Comparison of ENCODE assay signal across 25 mouse cellular contexts in the genomic region with DNA sequence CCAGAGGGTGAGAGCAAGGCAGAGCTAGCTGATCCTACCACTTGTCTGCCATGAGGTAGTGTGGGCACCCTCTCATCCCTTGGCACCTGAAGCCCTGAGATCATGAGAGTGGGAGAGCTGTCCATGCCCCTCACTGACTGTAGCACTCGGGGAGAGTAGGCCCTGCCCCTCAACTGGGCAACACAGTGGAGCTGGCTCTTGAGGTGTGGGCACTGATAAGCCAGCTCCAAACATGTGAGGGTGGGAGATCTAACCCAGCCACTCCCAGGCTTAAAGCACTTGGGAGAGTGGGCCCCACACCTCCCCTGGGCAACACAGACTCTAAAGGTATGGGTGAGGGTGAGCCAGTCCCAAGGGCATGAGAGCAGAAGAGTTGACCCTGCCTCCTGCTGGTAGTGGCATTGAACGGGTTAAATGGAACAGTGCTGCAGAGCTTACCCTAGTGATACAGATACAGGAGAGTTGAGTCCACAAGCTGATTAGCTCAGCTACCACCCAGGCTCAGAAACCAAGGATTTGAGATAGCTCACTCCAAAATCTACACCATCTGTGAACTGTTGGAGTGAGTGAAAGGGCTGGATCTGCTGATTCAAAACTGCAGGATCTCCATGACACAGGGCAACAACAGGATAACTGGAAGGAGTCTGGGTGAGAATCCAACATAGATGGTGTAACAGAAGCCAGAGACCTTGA.
A peak's percentile ranks its signal among the peaks of the same experiment; 100 is the strongest.
DNase-seq lines count a peak whose midpoint lies in the region; ATAC-seq and TF ChIP-seq lines count a peak whose summit lies in the region.
"Had no signal": no experiment of that assay in that cellular context is flagged by ENCODE, and none has a peak within 500 bp of the region (broad histone marks: within the 10 kb centered on the region; RNA-seq: fewer than 3 reads in every experiment).

No protein-coding gene starts in this region.

- no peak overlapping the region for H3K27ac ChIP-seq in liver, embryonic 14.5 days
- H3K27ac ChIP-seq in forebrain, postnatal 0 days (ENCODE audit: low read depth, low read length): no peak overlapping the region
- H3K27ac ChIP-seq: embryonic facial prominence, embryonic 10.5 days; forebrain, embryonic 13.5 days; layer of hippocampus, adult 2 months had no signal

- H3K4me3 ChIP-seq in megakaryocyte, embryonic 14.5 days (replicated peaks): peak overlapping the region; percentile 36
- H3K4me3 ChIP-seq in liver, embryonic 14.5 days (ENCODE audit: insufficient read depth in 1 of 2, low read depth in 2 of 2, low read length in 2 of 2): no peak overlapping the region
- no peak overlapping the region for H3K4me3 ChIP-seq in forebrain, postnatal 0 days (ENCODE audit: low read depth, low read length)
- H3K4me3 ChIP-seq: embryonic facial prominence, embryonic 10.5 days; forebrain, embryonic 13.5 days; layer of hippocampus, adult 2 months had no signal

- no peak for ATAC-seq in megakaryocyte, adult 5-6 weeks (ENCODE audit: poor library complexity, severe bottlenecking)
- peak; percentile 45; the same call in 1 of the 2 replicates for ATAC-seq in erythroid progenitor cell, adult 5-6 weeks (replicated peaks; ENCODE audit: low FRiP score, poor library complexity, severe bottlenecking)
- peak; percentile 88 for ATAC-seq in liver, embryonic 14.5 days (ENCODE audit: insufficient read depth)
- ATAC-seq in neutrophil, adult 5-6 weeks (ENCODE audit: extremely low read depth, insufficient number of reproducible peaks, low FRiP score, poor library complexity, severe bottlenecking): 0 out of 2 replicates have a peak, but pooled peaks have one; percentile 16
- ATAC-seq in forebrain, postnatal 0 days: no peak
- ATAC-seq: forebrain, embryonic 13.5 days; midbrain, embryonic 16.5 days had no signal

- H3K9ac ChIP-seq in liver, embryonic 14.5 days (replicated peaks): no peak overlapping the region
- no peak overlapping the region for H3K9ac ChIP-seq in forebrain, postnatal 0 days
- H3K9ac ChIP-seq: forebrain, embryonic 13.5 days had no signal

- DNase-seq in liver, embryonic 14.5 days (ENCODE audit: low read depth in 3 of 3, low spot score in 3 of 3): no peak
- DNase-seq in neural tube, embryonic 10.5 days (ENCODE audit: extremely low spot score, low spot score): no peak
- no peak for DNase-seq in urinary bladder, adult 2 months (ENCODE audit: low spot score)
- no peak for DNase-seq in forebrain, postnatal 0 days
- DNase-seq: adrenal gland, postnatal 14 days; cerebellum, adult 2 months; cerebellum, postnatal 36 days; gastrocnemius, postnatal 25 days; kidney, adult 18-20 months; kidney, postnatal 14 days; layer of hippocampus, postnatal 36 days; left cerebral cortex, postnatal 4 days; lung, adult 2 months; lung, postnatal 4 days; right cerebral cortex, adult 18-20 months; thymus, adult 18-20 months; thymus, postnatal 4 days had no signal

- 0 out of 2 replicates have a peak, but pooled peaks have one; percentile 22 for TF ChIP-seq EP300 in liver, embryonic 14.5 days (IDR thresholded peaks at IDR 0.05; ENCODE audit: low read depth)

- no peaks in the 10 kb centered on the region for H3K36me3 ChIP-seq in megakaryocyte, embryonic 14.5 days (replicated peaks; ENCODE audit: low read length)
- no peaks in the 10 kb centered on the region for H3K36me3 ChIP-seq in liver, embryonic 14.5 days (replicated peaks; ENCODE audit: control insufficient read depth, insufficient read depth, low read depth)
- H3K36me3 ChIP-seq in forebrain, postnatal 0 days (ENCODE audit: insufficient read depth): no peaks in the 10 kb centered on the region
- H3K36me3 ChIP-seq: embryonic facial prominence, embryonic 10.5 days had no signal

- 19% methylated on average over 2 of the region's 2 CpGs for WGBS in liver, embryonic 14.5 days (ENCODE audit: insufficient replicate concordance)
- WGBS in forebrain, postnatal 0 days: 87% methylated on average over 2 of the region's 2 CpGs

- H3K4me2 ChIP-seq in liver, embryonic 14.5 days (ENCODE audit: low read depth): peak overlapping the region; percentile 23; the same call in 1 of the 2 replicates
- no peak overlapping the region for H3K4me2 ChIP-seq in forebrain, postnatal 0 days (ENCODE audit: low read depth)
- H3K4me2 ChIP-seq: forebrain, embryonic 13.5 days had no signal

- peaks cover 2% of the 10 kb centered on the region for H3K27me3 ChIP-seq in megakaryocyte, embryonic 14.5 days (replicated peaks)
- H3K27me3 ChIP-seq in liver, embryonic 14.5 days (ENCODE audit: control insufficient read depth, insufficient read depth, low read length): no peaks in the 10 kb centered on the region; the same call in 1 of the 2 replicates
- H3K27me3 ChIP-seq in forebrain, postnatal 0 days (ENCODE audit: insufficient read depth, low read length): no peaks in the 10 kb centered on the region
- H3K27me3 ChIP-seq: forebrain, embryonic 13.5 days had no signal

- TF ChIP-seq CTCF in liver, embryonic 14.5 days (IDR thresholded peaks at IDR 0.05; ENCODE audit: low read depth): no peak
- TF ChIP-seq CTCF in forebrain, postnatal 0 days (IDR thresholded peaks at IDR 0.05; ENCODE audit: low read depth): no peak

- no peaks in the 10 kb centered on the region for H3K9me3 ChIP-seq in megakaryocyte, embryonic 14.5 days
- H3K9me3 ChIP-seq in liver, embryonic 14.5 days (ENCODE audit: control insufficient read depth, low read length): no peaks in the 10 kb centered on the region
- no peaks in the 10 kb centered on the region for H3K9me3 ChIP-seq in forebrain, postnatal 0 days (ENCODE audit: low read length)
- H3K9me3 ChIP-seq: embryonic facial prominence, embryonic 10.5 days; forebrain, embryonic 13.5 days had no signal

- H3K4me1 ChIP-seq in megakaryocyte, embryonic 14.5 days: peaks cover 19% of the 10 kb centered on the region
- peaks cover 9 to 15% of the 10 kb centered on the region in 2 experiments for H3K4me1 ChIP-seq in liver, embryonic 14.5 days (replicated peaks; ENCODE audit: control insufficient read depth in 2 of 2, insufficient read depth in 2 of 2, low read length in 1 of 2)
- no peaks in the 10 kb centered on the region for H3K4me1 ChIP-seq in forebrain, postnatal 0 days (ENCODE audit: insufficient read depth)
- H3K4me1 ChIP-seq: embryonic facial prominence, embryonic 10.5 days; forebrain, embryonic 13.5 days had no signal

Comparison
In these comparisons a context has a peak if more than half of its experiments do, and no peak if none do; other contexts are left out.
1. ATAC-seq: peak in erythroid progenitor cell, adult 5-6 weeks (single experiment), liver, embryonic 14.5 days (single experiment) and neutrophil, adult 5-6 weeks (single experiment); none in megakaryocyte, adult 5-6 weeks (single experiment) and forebrain, postnatal 0 days (single experiment).